Mouse (Mus musculus): Measurements from ENCODE around the gene Emc1.

- TF ChIP-seq CTCF (IDR thresholded peaks at IDR 0.05; ENCODE audit: low read depth): no peak
- 0 out of 2 replicates have a peak, but pooled peaks have one; percentile 32 for TF ChIP-seq EP300 (IDR thresholded peaks at IDR 0.05; ENCODE audit: low read depth)
These were observed at the start of gene Emc1, which contains the start of the genes Mrto4 and Ubr4 for GRCm38 (mm10) chr4:139351931-139352711.
